In the genomic region with DNA sequence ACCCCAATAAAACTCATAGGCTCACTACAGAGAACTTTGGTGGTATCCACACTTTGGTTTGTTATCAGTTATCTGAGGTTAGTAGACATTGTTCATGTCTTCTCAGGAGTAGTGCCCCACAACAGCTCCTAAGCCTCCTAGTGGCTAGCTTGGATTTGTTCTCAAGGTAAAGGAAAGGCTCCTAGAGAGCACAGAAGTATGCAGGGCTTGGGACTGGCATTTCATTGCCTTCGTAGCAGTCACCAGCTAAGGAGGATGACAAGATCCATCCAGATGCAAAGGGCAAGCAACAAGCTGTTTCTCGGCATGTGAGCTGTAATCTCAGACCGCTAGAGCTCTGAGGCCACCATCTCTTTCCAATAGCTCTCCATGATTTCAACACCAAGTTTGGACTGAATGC, we compare ENCODE assay signal across 24 mouse cellular contexts. TPM values are rescaled to one million over a fixed set of nuclear protein-coding genes. Genes with fewer than 3 reads are reported as not detected.
"Had no signal": no experiment of that assay in that cellular context is flagged by ENCODE, and none has a peak within 500 bp of the region (broad histone marks: within the 10 kb centered on the region; RNA-seq: fewer than 3 reads in every experiment).

No protein-coding gene starts in this region.

- H3K36me3 ChIP-seq: midbrain, embryonic 10.5 days; midbrain, embryonic 12.5 days; neural tube, embryonic 13.5 days; neural tube, embryonic 15.5 days had no signal

- H3K9me3 ChIP-seq: midbrain, embryonic 10.5 days; midbrain, embryonic 12.5 days; neural tube, embryonic 13.5 days; neural tube, embryonic 15.5 days had no signal

- H3K4me1 ChIP-seq: midbrain, embryonic 10.5 days; midbrain, embryonic 12.5 days; neural tube, embryonic 13.5 days; neural tube, embryonic 15.5 days had no signal

- H3K27ac ChIP-seq: midbrain, embryonic 10.5 days; midbrain, embryonic 12.5 days; neural tube, embryonic 13.5 days; neural tube, embryonic 15.5 days had no signal

- H3K4me3 ChIP-seq: midbrain, embryonic 10.5 days; midbrain, embryonic 12.5 days; myocyte; neural tube, embryonic 13.5 days; neural tube, embryonic 15.5 days had no signal

- H3K27me3 ChIP-seq: neural tube, embryonic 13.5 days had no signal

- DNase-seq: lung, adult 18-20 months; lung, embryonic 14.5 days; lung, postnatal 10 days; lung, postnatal 4 days; midbrain, embryonic 14.5 days; retina, postnatal 1 day; right cerebral cortex, adult 18-20 months; right cerebral cortex, postnatal 25 days; right cerebral cortex, postnatal 4 days; spleen, adult 18-20 months; thymus, adult 18-20 months; thymus, postnatal 25 days; thymus, postnatal 4 days had no signal

RNA-seq across cellular contexts. Expression of gene Gsx1, which starts 14.4 kb away (rescaled TPM):
- polyA plus RNA-seq: lung, embryonic 14.5 days; lung, embryonic 16.5 days; myocyte; small intestine, adult 2 months; stomach, embryonic 14.5 days; stomach, embryonic 16.5 days; thymus, postnatal 0 days; urinary bladder, adult 2 months had no signal
